Mouse (Mus musculus): ENCODE data around the gene AC170998.1. TPM values are rescaled to one million over a fixed set of nuclear protein-coding genes. Genes with fewer than 3 reads are reported as not detected.

AC170998.1 gene
- not detected in 2 replicates for polyA plus RNA-seq (2012; rRNA removed)

GRCm38 (mm10) chr17:28725783-28726182 lies at the start of gene AC170998.1:
AC170998.1 (plus strand) TSS chr17:28726083.

GRCm38 (mm10) chr17:28689586-28690283 lies 36.1 kb upstream of the AC170998.1 start, which contains the start of gene Slc26a8:
Slc26a8 (minus strand) TSS chr17:28690233.

GRCm38 (mm10) chr17:28690776-28691686 lies 34.9 kb upstream of the AC170998.1 start, which contains the start of gene Mapk14:
Mapk14 (plus strand) TSS chr17:28691329.

GRCm38 (mm10) chr17:28769121-28769874 lies 43.4 kb downstream of the AC170998.1 start, which contains the start of gene Mapk13:
Mapk13 (plus strand) TSS chr17:28769297.

Other genes starting within 250 kb of the AC170998.1 start
- 7.3 and 8.3 TPM in 2 replicates for gene Fkbp5, start 208.6 kb upstream of the AC170998.1 start, polyA plus RNA-seq (2012; rRNA removed)
- gene Armc12, start 195.3 kb upstream of the AC170998.1 start, polyA plus RNA-seq (2012; rRNA removed): not detected in 2 replicates
- 0.65 TPM in 1 of 2 replicates, not detected in the other for gene Clpsl2, start 176.7 kb upstream of the AC170998.1 start, polyA plus RNA-seq (2012; rRNA removed)
- gene Clps, start 165.3 kb upstream of the AC170998.1 start, polyA plus RNA-seq (2012; rRNA removed): 178,753 and 264,200 TPM in 2 replicates
- gene Lhfpl5, start 150.4 kb upstream of the AC170998.1 start, polyA plus RNA-seq (2012; rRNA removed): 3.2 and 3.7 TPM in 2 replicates
- gene Srpk1, start 103.4 kb upstream of the AC170998.1 start, polyA plus RNA-seq (2012; rRNA removed): 11.4 and 14.9 TPM in 2 replicates
- 0.14 and 0.23 TPM in 2 replicates for gene Slc26a8, start 35.9 kb upstream of the AC170998.1 start, polyA plus RNA-seq (2012; rRNA removed)
- 25.7 and 29.1 TPM in 2 replicates for gene Mapk14, start 34.8 kb upstream of the AC170998.1 start, polyA plus RNA-seq (2012; rRNA removed)
- 68.8 and 87.8 TPM in 2 replicates for gene Mapk13, start 43.2 kb downstream of the AC170998.1 start, polyA plus RNA-seq (2012; rRNA removed)
- gene Brpf3, start 75.0 kb downstream of the AC170998.1 start, polyA plus RNA-seq (2012; rRNA removed): 13.0 and 15.3 TPM in 2 replicates
- 3.0 and 3.7 TPM in 2 replicates for gene Pnpla1, start 132.3 kb downstream of the AC170998.1 start, polyA plus RNA-seq (2012; rRNA removed)
- gene 4930539E08Rik, start 189.2 kb downstream of the AC170998.1 start, polyA plus RNA-seq (2012; rRNA removed): 3.5 and 5.2 TPM in 2 replicates
- gene Pxt1, start 217.8 kb downstream of the AC170998.1 start, polyA plus RNA-seq (2012; rRNA removed): 0.20 TPM in 1 of 2 replicates, not detected in the other
- gene Kctd20, start 225.9 kb downstream of the AC170998.1 start, polyA plus RNA-seq (2012; rRNA removed): 8.0 and 12.8 TPM in 2 replicates

Measured in stomach, adult 2 months (tissue).